Mouse (Mus musculus): Measurements from ENCODE around the gene Pou5f1.

DNA sequence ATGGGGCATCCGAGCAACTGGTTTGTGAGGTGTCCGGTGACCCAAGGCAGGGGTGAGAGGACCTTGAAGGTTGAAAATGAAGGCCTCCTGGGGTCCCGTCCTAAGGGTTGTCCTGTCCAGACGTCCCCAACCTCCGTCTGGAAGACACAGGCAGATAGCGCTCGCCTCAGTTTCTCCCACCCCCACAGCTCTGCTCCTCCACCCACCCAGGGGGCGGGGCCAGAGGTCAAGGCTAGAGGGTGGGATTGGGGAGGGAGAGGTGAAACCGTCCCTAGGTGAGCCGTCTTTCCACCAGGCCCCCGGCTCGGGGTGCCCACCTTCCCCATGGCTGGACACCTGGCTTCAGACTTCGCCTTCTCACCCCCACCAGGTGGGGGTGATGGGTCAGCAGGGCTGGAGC, at the start of gene Pou5f1:
- TF ChIP-seq CTCF (IDR thresholded peaks at IDR 0.05; ENCODE audit: low read depth) = no peak
- no peak for TF ChIP-seq EP300 (optimal IDR thresholded peaks at IDR 0.05)
